ENCODE assay signal across 11 mouse cellular contexts in the genomic region with DNA sequence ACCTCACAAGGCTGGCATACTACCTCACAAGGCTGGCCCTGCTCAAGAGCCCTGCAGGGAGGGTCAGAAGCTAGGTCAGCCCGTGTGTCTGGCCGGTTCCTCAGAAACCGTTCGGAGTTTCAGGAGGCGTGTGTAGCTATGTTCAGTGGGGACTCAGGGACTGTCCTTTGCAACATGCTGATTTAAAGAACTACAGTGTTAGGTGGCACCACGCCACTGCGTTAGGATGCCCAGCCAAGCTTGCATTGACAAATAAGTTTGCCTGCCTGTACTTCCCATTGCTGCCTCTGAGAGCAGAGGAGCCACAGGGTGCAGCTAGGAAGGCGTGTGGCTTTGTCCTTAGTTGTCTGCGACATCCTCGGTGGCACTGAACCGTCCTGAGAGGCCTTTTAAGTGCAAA. TPM values are rescaled to one million over a fixed set of nuclear protein-coding genes. Genes with fewer than 3 reads are reported as not detected.
DNase-seq lines count a peak whose midpoint lies in the region; ATAC-seq and TF ChIP-seq lines count a peak whose summit lies in the region.
"Had no signal": no experiment of that assay in that cellular context is flagged by ENCODE, and none has a peak within 500 bp of the region (broad histone marks: within the 10 kb centered on the region; RNA-seq: fewer than 3 reads in every experiment).

No protein-coding gene starts in this region.

- no peak overlapping the region for H3K4me3 ChIP-seq in layer of hippocampus, adult 2 months
- H3K4me3 ChIP-seq in brown adipose tissue, adult 24 weeks (ENCODE audit: insufficient read depth, low read depth, low read length), result no peak overlapping the region
- H3K4me3 ChIP-seq in limb, embryonic 13.5 days, result no peak overlapping the region
- H3K4me3 ChIP-seq: liver, embryonic 13.5 days had no signal

- no peak overlapping the region for H3K4me2 ChIP-seq in limb, embryonic 13.5 days (replicated peaks)
- H3K4me2 ChIP-seq: liver, embryonic 13.5 days had no signal

- H3K9ac ChIP-seq in limb, embryonic 13.5 days, result no peak overlapping the region
- H3K9ac ChIP-seq: liver, embryonic 13.5 days had no signal

- peak; percentile 54 to 57 for DNase-seq in cerebellum, postnatal 25 days
- DNase-seq in cerebellum, adult 9-11 months, result no peak
- no peak for DNase-seq in layer of hippocampus, adult 2 months (ENCODE audit: low spot score in 2 of 2)
- no peak for DNase-seq in layer of hippocampus, adult 8-10 months (ENCODE audit: low spot score in 2 of 2)
- DNase-seq in layer of hippocampus, postnatal 14 days (ENCODE audit: low spot score in 2 of 2), result no peak
- no peak for DNase-seq in right cerebral cortex, adult 2 months (ENCODE audit: low spot score in 2 of 2)
- DNase-seq: liver, embryonic 13.5 days; right cerebral cortex, postnatal 14 days had no signal

- ATAC-seq in limb, embryonic 13.5 days (ENCODE audit: low FRiP score, low read depth), result no peak
- ATAC-seq: CD4-positive, CD25-positive, alpha-beta regulatory T cell, adult 4 months had no signal

- no peaks in the 10 kb centered on the region for H3K27me3 ChIP-seq in limb, embryonic 13.5 days
- H3K27me3 ChIP-seq: liver, embryonic 13.5 days had no signal

- H3K4me1 ChIP-seq in brown adipose tissue, adult 24 weeks (ENCODE audit: control insufficient read depth, insufficient read depth, insufficient read length, low read length), result peaks cover 21% of the 10 kb centered on the region
- H3K4me1 ChIP-seq in limb, embryonic 13.5 days, result peaks cover 48% of the 10 kb centered on the region

- H3K36me3 ChIP-seq in limb, embryonic 13.5 days, result no peaks in the 10 kb centered on the region
- H3K36me3 ChIP-seq: liver, embryonic 13.5 days had no signal

- peak; percentile 54 for TF ChIP-seq CTCF in layer of hippocampus, adult 2 months (conservative IDR thresholded peaks at IDR 0.05)

- WGBS in limb, embryonic 13.5 days, result 79% methylated on average over 11 of the region's 11 CpGs

- no peaks in the 10 kb centered on the region for H3K9me3 ChIP-seq in limb, embryonic 13.5 days
- H3K9me3 ChIP-seq: liver, embryonic 13.5 days had no signal

- no peak overlapping the region; the same call in 1 of the 2 replicates for H3K27ac ChIP-seq in layer of hippocampus, adult 2 months
- H3K27ac ChIP-seq in brown adipose tissue, adult 24 weeks (replicated peaks; ENCODE audit: low read depth, low read length), result 0 out of 2 replicates have a peak overlapping the region, but pooled peaks have one; percentile 7
- H3K27ac ChIP-seq in limb, embryonic 13.5 days, result peak overlapping the region; percentile 52; the same call in 1 of the 2 replicates
- H3K27ac ChIP-seq: liver, embryonic 13.5 days had no signal

RNA-seq across cellular contexts. Expression of a gene that starts 23.3 kb away (rescaled TPM):
- total RNA-seq in layer of hippocampus, adult 2 months (2021), result 10 to 100 TPM; 25.6 to 26.4 TPM
- 10 to 100 TPM; 23.0 to 28.5 (median 23.5) TPM for total RNA-seq in layer of hippocampus, adult 8-10 months (2022)
- 13.5 and 20.2 TPM in 2 replicates for polyA plus RNA-seq in brown adipose tissue, adult 24 weeks (2012; ENCODE audit: insufficient read depth, insufficient read length, missing spikeins)
- 13.2 and 14.0 TPM in 2 replicates for polyA plus RNA-seq in limb, embryonic 13.5 days (2015; fragmentation: Nextera tagmentation; extraction: Ambion mirVana)
- total RNA-seq in layer of hippocampus, postnatal 14 days (2021), result 10 to 100 TPM; 19.8 to 21.0 TPM

Comparison
In these comparisons a context has a peak if more than half of its experiments do, and no peak if none do; other contexts are left out.
1. DNase-seq: peak in cerebellum, postnatal 25 days (2 of 2); none in cerebellum, adult 9-11 months (single experiment), layer of hippocampus, adult 2 months (0 of 2), layer of hippocampus, adult 8-10 months (0 of 2), layer of hippocampus, postnatal 14 days (0 of 2) and right cerebral cortex, adult 2 months (0 of 2).